Mouse (Mus musculus) liver, adult 2 months (tissue): ENCODE results near the gene Cpa4.

Source experiments
- CTCF ChIP-seq: fragments of 200-500 bp; IDR thresholded peaks from 2 replicates; pipeline ENCODE4 v1.5.1; 2011; ENCODE audit warnings: low read depth, low read length, control low read depth
- POLR2A ChIP-seq: fragments of 200-500 bp; IDR thresholded peaks from 2 replicates; pipeline ENCODE4 v1.6.1; 2011; ENCODE audit warnings: low read length, control low read depth; ENCODE audit not compliant: insufficient read depth; ENCODE audit errors: extremely low read depth

DNA sequence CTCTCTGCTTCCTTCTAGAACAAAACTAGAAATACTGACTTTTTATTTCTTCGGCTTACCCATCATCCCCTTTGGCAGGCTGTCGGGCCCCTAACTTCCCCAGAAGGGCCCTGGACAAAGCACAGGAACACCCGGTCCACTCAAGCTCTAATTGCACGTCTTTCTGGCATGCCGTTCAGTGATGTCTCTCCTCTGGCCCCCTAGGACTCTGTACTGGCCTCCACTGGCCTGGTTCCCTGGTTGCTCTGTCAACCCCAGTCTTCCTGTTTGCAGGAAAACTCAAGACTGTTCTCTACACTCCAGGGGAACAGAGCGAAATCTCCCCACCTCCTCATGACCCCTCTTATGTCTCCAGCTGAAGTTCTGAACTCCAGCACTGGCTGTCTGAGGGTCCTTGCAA is 50.6 kb downstream of the Cpa4 start:
- TF ChIP-seq CTCF (no peak), POLR2A (no peak)
